Mouse (Mus musculus) bone marrow, adult 2 months (tissue): ENCODE data around the gene Ankrd54.

Source experiments
- CTCF ChIP-seq: fragments of 200-500 bp; IDR thresholded peaks from 2 replicates; pipeline ENCODE4 v1.5.1; 2011; ENCODE audit warnings: low read length, control low read depth; ENCODE audit not compliant: control insufficient read depth, insufficient read depth
- POLR2A ChIP-seq: fragments of 200-500 bp; IDR thresholded peaks from 2 replicates; pipeline ENCODE4 v1.6.1; 2011; ENCODE audit warnings: low read depth, mild to moderate bottlenecking, control low read depth, low read length, borderline replicate concordance; ENCODE audit not compliant: control insufficient read depth

GRCm38 (mm10) chr15:79098220-79098619 lies 35.5 kb upstream of the Ankrd54 start:
- TF ChIP-seq CTCF, result no peak
- TF ChIP-seq POLR2A, result no peak
